Mouse (Mus musculus) CH12.LX (cell line): Measurements from ENCODE around the gene Spag7. TPM values are rescaled to one million over a fixed set of nuclear protein-coding genes. Genes with fewer than 3 reads are reported as not detected.

Experiments used
- DNase-seq: peaks from one replicate; pipeline ENCODE4 v3.0.0-alpha.2; 2013; ENCODE audit errors: extremely low read depth
- H3K27ac ChIP-seq: 2 replicates; pipeline ENCODE4 v1.5.1; 2012; ENCODE audit warnings: low read depth, mild to moderate bottlenecking, control low read depth, moderate library complexity; ENCODE audit not compliant: insufficient read depth
- H3K27me3 ChIP-seq: replicated peaks from 2 replicates; pipeline ENCODE3; 2012; ENCODE audit warnings: inconsistent platforms
- H3K36me3 ChIP-seq, 2 experiments: replicated peaks in 1 of 2; 2 replicates each; pipeline versions ENCODE3 to v1.6.1; 2012; ENCODE audit warnings: inconsistent platforms in 1 of 2, low read length in 1 of 2, mild to moderate bottlenecking in 1 of 2, mixed read lengths in 1 of 2, moderate library complexity in 1 of 2; ENCODE audit not compliant: control insufficient read depth in 1 of 2, insufficient read depth in 1 of 2
- H3K4me1 ChIP-seq, 2 experiments: 2 replicates each; pipeline ENCODE4 v1.6.1; 2012; ENCODE audit warnings: inconsistent platforms in 1 of 2, moderate library complexity in 1 of 2; ENCODE audit not compliant: insufficient read depth in 2 of 2, control insufficient read depth in 1 of 2
- H3K4me2 ChIP-seq: 2 replicates; pipeline ENCODE4 v1.6.1; 2012; ENCODE audit warnings: low read depth, mild to moderate bottlenecking, control low read depth; ENCODE audit not compliant: poor library complexity, insufficient read depth, severe bottlenecking
- H3K4me3 ChIP-seq, 3 experiments: fragments of 150-350 bp in 1 of 3; sonication (generic) in 1 of 3; replicated peaks in 1 of 3; 2 replicates each; pipeline versions ENCODE3 to v1.5.1; 2011 to 2012; ENCODE audit warnings: low read depth in 2 of 3, low read length in 2 of 3, mild to moderate bottlenecking in 2 of 3, moderate library complexity in 2 of 3, control low read depth in 1 of 3, improper control_type of control experiment in 1 of 3, inconsistent platforms in 1 of 3, mixed read lengths in 1 of 3; ENCODE audit not compliant: poor library complexity in 1 of 3
- H3K79me2 ChIP-seq: replicated peaks from 2 replicates; pipeline ENCODE4 v1.6.1; 2012; ENCODE audit warnings: mild to moderate bottlenecking, moderate library complexity; ENCODE audit not compliant: control insufficient read depth, poor library complexity, insufficient read depth, severe bottlenecking; ENCODE audit errors: extremely low read depth
- H3K9ac ChIP-seq: 2 replicates; pipeline ENCODE4 v1.6.1; 2012; ENCODE audit warnings: low read depth, mild to moderate bottlenecking, control low read depth, moderate library complexity; ENCODE audit not compliant: insufficient read depth
- H3K9me3 ChIP-seq: replicated peaks from 2 replicates; pipeline ENCODE3; 2012; ENCODE audit warnings: low read length, inconsistent platforms, mixed read lengths
- CHD1 ChIP-seq: IDR thresholded peaks from 2 replicates; pipeline ENCODE4 v1.6.1; 2012; ENCODE audit warnings: low read depth, low read length, improper control_type of control experiment, inconsistent platforms
- CTCF ChIP-seq, 2 experiments: IDR thresholded peaks in 1 of 2; conservative IDR thresholded peaks in 1 of 2; 2 replicates each; pipeline ENCODE4 v1.5.1; 2011 to 2012; ENCODE audit warnings: low read depth in 2 of 2, low read length in 2 of 2, improper control_type of control experiment in 1 of 2, inconsistent platforms in 1 of 2, mild to moderate bottlenecking in 1 of 2, moderate library complexity in 1 of 2
- E2F4 ChIP-seq: IDR thresholded peaks from 2 replicates; pipeline ENCODE4 v1.6.1; 2011; ENCODE audit warnings: low read depth, low read length, improper control_type of control experiment; ENCODE audit not compliant: insufficient replicate concordance
- ELF1 ChIP-seq: IDR thresholded peaks from 2 replicates; pipeline ENCODE4 v1.6.1; 2014; ENCODE audit warnings: low read depth, mild to moderate bottlenecking, inconsistent platforms, low read length, improper control_type of control experiment
- EP300 ChIP-seq: IDR thresholded peaks from 2 replicates; pipeline ENCODE4 v1.6.1; 2011; ENCODE audit warnings: low read length, improper control_type of control experiment
- ETS1 ChIP-seq: conservative IDR thresholded peaks from 2 replicates; pipeline ENCODE4 v1.6.1; 2012; ENCODE audit warnings: low read depth, mild to moderate bottlenecking, inconsistent platforms, low read length, improper control_type of control experiment, moderate library complexity
- GABPA ChIP-seq: IDR thresholded peaks from 2 replicates; pipeline ENCODE4 v1.6.1; 2012; ENCODE audit warnings: low read depth, low read length, improper control_type of control experiment, inconsistent platforms; ENCODE audit not compliant: insufficient replicate concordance
- IRF4 ChIP-seq: IDR thresholded peaks from 2 replicates; pipeline ENCODE4 v1.6.1; 2014; ENCODE audit warnings: low read depth, mild to moderate bottlenecking, inconsistent platforms, low read length, improper control_type of control experiment
- JUN ChIP-seq: IDR thresholded peaks from 2 replicates; pipeline ENCODE4 v1.6.1; 2011; ENCODE audit warnings: low read depth, mild to moderate bottlenecking, low read length, improper control_type of control experiment, moderate library complexity; ENCODE audit not compliant: insufficient read depth
- MAZ ChIP-seq: IDR thresholded peaks from 2 replicates; pipeline ENCODE4 v1.6.1; 2012; ENCODE audit warnings: low read depth, mild to moderate bottlenecking, inconsistent platforms, low read length, improper control_type of control experiment, moderate library complexity
- MEF2A ChIP-seq: IDR thresholded peaks from 2 replicates; pipeline ENCODE4 v1.6.1; 2014; ENCODE audit warnings: low read depth, mild to moderate bottlenecking, inconsistent platforms, low read length, improper control_type of control experiment, borderline replicate concordance
- MYC ChIP-seq: IDR thresholded peaks from 2 replicates; pipeline ENCODE4 v1.6.1; 2011; ENCODE audit warnings: low read depth, mild to moderate bottlenecking, improper control_type of control experiment, low read length
- NELFE ChIP-seq: IDR thresholded peaks from 2 replicates; pipeline ENCODE4 v1.6.1; 2011; ENCODE audit warnings: low read depth, low read length, improper control_type of control experiment
- POLR2A ChIP-seq: IDR thresholded peaks from 2 replicates; pipeline ENCODE4 v1.6.1; 2011; ENCODE audit warnings: low read depth, mild to moderate bottlenecking, improper control_type of control experiment, low read length
- TBP ChIP-seq: conservative IDR thresholded peaks from 2 replicates; pipeline ENCODE4 v1.6.1; 2011; ENCODE audit warnings: low read depth, low read length, improper control_type of control experiment
- TCF12 ChIP-seq: IDR thresholded peaks from 2 replicates; pipeline ENCODE4 v1.6.1; 2014; ENCODE audit warnings: low read depth, mild to moderate bottlenecking, inconsistent platforms, low read length, improper control_type of control experiment
- UBTF ChIP-seq: IDR thresholded peaks from 2 replicates; pipeline ENCODE4 v1.6.1; 2012; ENCODE audit warnings: low read depth, mild to moderate bottlenecking, inconsistent platforms, low read length, improper control_type of control experiment, moderate library complexity
- ZNF384 ChIP-seq: IDR thresholded peaks from 2 replicates; pipeline ENCODE4 v1.6.1; 2012; ENCODE audit warnings: low read depth, low read length, improper control_type of control experiment, inconsistent platforms
- dilution Hi-C: fragments of 300-500 bp; cut with MboI; formaldehyde crosslinking; loops from 2 replicates; pipeline ENCODE4 v1.14.3; 2020; ENCODE audit warnings: low sequenced_read_pairs; ENCODE audit not compliant: extremely low pct_unique_long_range_greater_than_20kb, extremely low pct_ligation_motif_present
- in situ Hi-C: fragments of 300-500 bp; cut with MboI; formaldehyde crosslinking; loops from 3 replicates; pipeline ENCODE4 v1.14.3; 2019; ENCODE audit warnings: low sequenced_read_pairs, low pct_ligation_motif_present, low pct_unique_long_range_greater_than_20kb, mixed read lengths
- polyA plus RNA-seq: library from polyadenylated mRNA; unstranded; fragments of >175 nt; gene quantifications from 2 replicates; pipeline ENCODE4 v1.2.1, GENCODE M21; 2012; ENCODE audit warnings: low read depth; ENCODE audit not compliant: insufficient read length
- total RNA-seq, 2 experiments: library from RNA; depleted of rRNA; stranded (reverse); fragments of 300-350 nt in 1 of 2; fragments of >200 nt in 1 of 2; gene quantifications; 2 replicates each; pipeline ENCODE4 v1.2.3; 2012 to 2014

Gene Spag7
- total and polyA plus RNA-seq, 3 experiments, result 93.5 to 120 (median 105) TPM

DNA sequence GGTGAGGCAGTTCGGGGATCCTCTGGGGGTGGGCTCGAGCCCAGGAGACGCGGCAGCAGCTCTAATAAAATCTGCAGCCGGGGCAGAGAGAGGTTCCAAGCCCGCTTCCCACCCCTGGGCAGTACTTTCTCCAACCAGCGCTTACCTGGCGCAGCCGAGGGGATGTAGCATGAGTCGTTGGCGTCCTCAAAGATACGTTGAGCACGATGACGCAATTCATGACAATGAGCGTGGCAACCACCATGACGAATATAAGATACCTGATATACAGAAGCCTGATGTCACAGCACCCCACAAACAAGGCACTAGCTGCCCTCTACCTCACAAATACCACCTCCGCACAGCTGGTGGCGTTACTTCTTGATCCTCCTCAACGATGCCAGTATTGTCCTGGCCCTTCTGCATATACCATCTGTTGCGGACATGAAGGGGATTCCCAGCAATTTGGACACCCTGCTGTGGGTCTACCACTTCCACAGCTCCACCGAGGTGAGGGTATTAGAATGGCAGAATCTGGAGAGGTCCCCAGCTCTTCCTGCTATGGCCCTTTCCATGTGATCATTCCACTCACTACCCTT is 53.6 kb downstream of the Spag7 start, which contains the start of gene 4930544D05Rik:
Gene 4930544D05Rik (plus strand): TSS at position 333 of the 578 bp plus-strand sequence.
- in situ Hi-C loops (loop anchor here (5.0 to 25.0 kb wide), 2 partner anchors 203 to 378 kb away; partner anchors contain the start of genes 0610010K14Rik, Bcl6b, Gm21988 and Pelp1), dilution Hi-C loops (no loop called here)
- no peaks in the 10 kb centered on the region for H3K9me3 ChIP-seq
- H3K27ac ChIP-seq, result no peak within 1 kb of the TSS
- DNase-seq, result no peak
- H3K4me1 ChIP-seq, result peaks cover 0 to 20% of the 10 kb centered on the region in 2 experiments; a peak in 2 of 4 replicates
- no peaks in the 10 kb centered on the region for H3K27me3 ChIP-seq
- no peak within 1 kb of the TSS for H3K9ac ChIP-seq
- H3K36me3 ChIP-seq, result peaks cover 21 to 56% of the 10 kb centered on the region in 2 experiments
- peak within 1 kb of the TSS in 2 of 3 experiments; percentile 26 to 36 for H3K4me3 ChIP-seq
- TF ChIP-seq CTCF (conservative IDR thresholded peaks at IDR 0.05 in 1 of 2, IDR thresholded peaks at IDR 0.05 in 1 of 2; ENCODE audit: low read depth in 2 of 2, low read length in 2 of 2) (no peak), ZNF384 (no peak), GABPA (no peak), MAZ (no peak), E2F4 (no peak), TBP (no peak), TCF12 (no peak)
- 0 out of 2 replicates have a peak within 1 kb of the TSS, but pooled peaks have one; percentile 23 for H3K4me2 ChIP-seq
- H3K79me2 ChIP-seq, result no peaks in the 10 kb centered on the region

DNA sequence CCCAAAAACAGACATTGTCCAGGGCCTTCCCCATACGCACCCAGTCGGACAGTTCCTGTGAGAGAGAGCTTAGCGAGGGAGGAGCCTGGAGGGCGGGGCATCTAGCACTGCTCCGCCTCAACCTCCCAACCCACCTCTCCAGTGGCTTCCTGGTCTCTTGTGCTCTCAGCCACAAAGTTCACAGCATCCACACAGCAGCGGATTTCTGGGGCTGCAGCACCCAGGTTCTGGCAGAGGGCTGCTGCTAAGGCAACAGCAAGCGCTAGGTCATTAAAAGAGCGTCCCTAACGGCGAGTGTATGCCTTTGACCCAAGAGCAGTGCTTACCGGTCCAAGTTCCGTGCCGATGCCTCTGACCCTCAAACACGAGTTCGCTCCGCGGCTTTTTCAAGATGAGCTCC is 54.1 kb downstream of the Spag7 start:
- peak; percentile 46 for DNase-seq
- TF ChIP-seq IRF4, result no peak
- peak; percentile 58 for TF ChIP-seq POLR2A
- TF ChIP-seq MYC, result no peak
- TF ChIP-seq EP300, result no peak
- TF ChIP-seq CHD1, result no peak
- no peak for TF ChIP-seq TBP
- no peak for TF ChIP-seq NELFE
- no peak for TF ChIP-seq ETS1
- TF ChIP-seq MAZ, result no peak
- TF ChIP-seq ELF1, result peak; percentile 58; the same call in 1 of the 2 replicates
- no peak for TF ChIP-seq JUN
- no peak for TF ChIP-seq ZNF384
- no peak for TF ChIP-seq CTCF (conservative IDR thresholded peaks at IDR 0.05 in 1 of 2, IDR thresholded peaks at IDR 0.05 in 1 of 2; ENCODE audit: low read depth in 2 of 2, low read length in 2 of 2)
- no peak for TF ChIP-seq UBTF
- no peak for TF ChIP-seq MEF2A
- Histone ChIP-seq H3K27me3 (no peaks in the 10 kb centered on the region), H3K9me3 (no peaks in the 10 kb centered on the region), H3K4me1 (peaks cover 0 to 20% of the 10 kb centered on the region in 2 experiments; a peak in 2 of 4 replicates), H3K27ac (no peak overlapping the region), H3K79me2 (no peaks in the 10 kb centered on the region), H3K4me3 (peak overlapping the region in 2 of 3 experiments; percentile 26 to 36), H3K9ac (no peak overlapping the region), H3K4me2 (no peak overlapping the region), H3K36me3 (peaks cover 25 to 62% of the 10 kb centered on the region in 2 experiments)
- in situ Hi-C loops (loop anchor here (5.0 to 25.0 kb wide), 2 partner anchors 203 to 378 kb away; partner anchors contain the start of genes 0610010K14Rik, Bcl6b, Gm21988 and Pelp1), dilution Hi-C loops (no loop called here)

Other genes with a start within 250 kb of the Spag7 start
Only the 20 nearest of the 24 such genes appear.
- gene Tm4sf5, start 164.2 kb downstream of the Spag7 start, total RNA-seq (2012; rRNA removed), result 3.6 and 5.5 TPM in 2 replicates
- gene Tm4sf5, start 164.2 kb downstream of the Spag7 start, total RNA-seq (2014; rRNA removed), result 8.8 and 11.7 TPM in 2 replicates
- gene Tm4sf5, start 164.2 kb downstream of the Spag7 start, polyA plus RNA-seq, result 24.5 and 32.5 TPM in 2 replicates
- 0.21 TPM in 1 of 2 replicates, not detected in the other for gene Vmo1, start 154.8 kb downstream of the Spag7 start, total RNA-seq (2012; rRNA removed)
- 0.70 TPM in 1 of 2 replicates, not detected in the other for gene Vmo1, start 154.8 kb downstream of the Spag7 start, total RNA-seq (2014; rRNA removed)
- gene Vmo1, start 154.8 kb downstream of the Spag7 start, polyA plus RNA-seq, result 0.36 and 0.63 TPM in 2 replicates
- not detected in 2 replicates for gene Gltpd2, start 150.2 kb downstream of the Spag7 start, total RNA-seq (2012; rRNA removed)
- not detected in 2 replicates for gene Gltpd2, start 150.2 kb downstream of the Spag7 start, total RNA-seq (2014; rRNA removed)
- gene Gltpd2, start 150.2 kb downstream of the Spag7 start, polyA plus RNA-seq, result 0.19 TPM in 1 of 2 replicates, not detected in the other
- 921 and 922 TPM in 2 replicates for gene Psmb6, start 144.0 kb downstream of the Spag7 start, total RNA-seq (2012; rRNA removed)
- 749 and 831 TPM in 2 replicates for gene Psmb6, start 144.0 kb downstream of the Spag7 start, total RNA-seq (2014; rRNA removed)
- 779 and 831 TPM in 2 replicates for gene Psmb6, start 144.0 kb downstream of the Spag7 start, polyA plus RNA-seq
- not detected in 2 replicates for gene Gm40193, start 136.5 kb downstream of the Spag7 start, total RNA-seq (2012; rRNA removed)
- not detected in 2 replicates for gene Gm40193, start 136.5 kb downstream of the Spag7 start, total RNA-seq (2014; rRNA removed)
- gene Gm40193, start 136.5 kb downstream of the Spag7 start, polyA plus RNA-seq, result not detected in 2 replicates
- 4.0 and 4.8 TPM in 2 replicates for gene Pld2, start 129.4 kb downstream of the Spag7 start, total RNA-seq (2012; rRNA removed)
- gene Pld2, start 129.4 kb downstream of the Spag7 start, total RNA-seq (2014; rRNA removed), result 3.1 and 3.4 TPM in 2 replicates
- gene Pld2, start 129.4 kb downstream of the Spag7 start, polyA plus RNA-seq, result 6.6 and 6.7 TPM in 2 replicates
- 24.3 and 31.2 TPM in 2 replicates for gene Mink1, start 106.5 kb downstream of the Spag7 start, total RNA-seq (2012; rRNA removed)
- gene Mink1, start 106.5 kb downstream of the Spag7 start, total RNA-seq (2014; rRNA removed), result 11.6 and 15.0 TPM in 2 replicates
- gene Mink1, start 106.5 kb downstream of the Spag7 start, polyA plus RNA-seq, result 79.8 and 82.8 TPM in 2 replicates
- 0.17 TPM in 1 of 2 replicates, not detected in the other for gene 4930544D05Rik, start 53.6 kb downstream of the Spag7 start, total RNA-seq (2012; rRNA removed)
- gene 4930544D05Rik, start 53.6 kb downstream of the Spag7 start, total RNA-seq (2014; rRNA removed), result not detected in 2 replicates
- not detected in 2 replicates for gene 4930544D05Rik, start 53.6 kb downstream of the Spag7 start, polyA plus RNA-seq
- not detected in 2 replicates for gene Chrne, start 50.2 kb downstream of the Spag7 start, total RNA-seq (2012; rRNA removed)
- gene Chrne, start 50.2 kb downstream of the Spag7 start, total RNA-seq (2014; rRNA removed), result not detected in 2 replicates
- gene Chrne, start 50.2 kb downstream of the Spag7 start, polyA plus RNA-seq, result not detected in 2 replicates
- gene Gp1ba, start 30.3 kb downstream of the Spag7 start, total RNA-seq (2012; rRNA removed), result 0.25 TPM in 2 replicates
- gene Gp1ba, start 30.3 kb downstream of the Spag7 start, total RNA-seq (2014; rRNA removed), result not detected in 2 replicates
- 0.84 and 1.1 TPM in 2 replicates for gene Gp1ba, start 30.3 kb downstream of the Spag7 start, polyA plus RNA-seq
- 23.5 and 24.0 TPM in 2 replicates for gene Rnf167, start 22.2 kb downstream of the Spag7 start, total RNA-seq (2012; rRNA removed)
- 24.1 and 25.5 TPM in 2 replicates for gene Rnf167, start 22.2 kb downstream of the Spag7 start, total RNA-seq (2014; rRNA removed)
- 28.0 and 31.7 TPM in 2 replicates for gene Rnf167, start 22.2 kb downstream of the Spag7 start, polyA plus RNA-seq
- gene Slc25a11, start 21.9 kb downstream of the Spag7 start, total RNA-seq (2012; rRNA removed), result 96.9 and 99.0 TPM in 2 replicates
- gene Slc25a11, start 21.9 kb downstream of the Spag7 start, total RNA-seq (2014; rRNA removed), result 121 and 135 TPM in 2 replicates
- gene Slc25a11, start 21.9 kb downstream of the Spag7 start, polyA plus RNA-seq, result 127 and 132 TPM in 2 replicates
- gene Pfn1, start 14.8 kb downstream of the Spag7 start, total RNA-seq (2012; rRNA removed), result 1,045 and 1,143 TPM in 2 replicates
- 799 and 844 TPM in 2 replicates for gene Pfn1, start 14.8 kb downstream of the Spag7 start, total RNA-seq (2014; rRNA removed)
- gene Pfn1, start 14.8 kb downstream of the Spag7 start, polyA plus RNA-seq, result 2,575 and 2,624 TPM in 2 replicates
- 11.0 and 11.2 TPM in 2 replicates for gene Eno3, start 12.2 kb downstream of the Spag7 start, total RNA-seq (2012; rRNA removed)
- 22.9 and 23.0 TPM in 2 replicates for gene Eno3, start 12.2 kb downstream of the Spag7 start, total RNA-seq (2014; rRNA removed)
- 26.4 and 27.5 TPM in 2 replicates for gene Eno3, start 12.2 kb downstream of the Spag7 start, polyA plus RNA-seq
- 4.0 and 4.9 TPM in 2 replicates for gene Camta2, start 18.7 kb upstream of the Spag7 start, total RNA-seq (2012; rRNA removed)
- gene Camta2, start 18.7 kb upstream of the Spag7 start, total RNA-seq (2014; rRNA removed), result 0.70 and 1.0 TPM in 2 replicates
- gene Camta2, start 18.7 kb upstream of the Spag7 start, polyA plus RNA-seq, result 13.3 and 17.0 TPM in 2 replicates
- 1.3 and 1.7 TPM in 2 replicates for gene Inca1, start 30.7 kb upstream of the Spag7 start, total RNA-seq (2012; rRNA removed)
- gene Inca1, start 30.7 kb upstream of the Spag7 start, total RNA-seq (2014; rRNA removed), result 1.9 and 3.4 TPM in 2 replicates
- 3.8 and 4.4 TPM in 2 replicates for gene Inca1, start 30.7 kb upstream of the Spag7 start, polyA plus RNA-seq
- gene Kif1c, start 31.1 kb upstream of the Spag7 start, total RNA-seq (2012; rRNA removed), result 36.9 and 38.0 TPM in 2 replicates
- 11.0 and 11.6 TPM in 2 replicates for gene Kif1c, start 31.1 kb upstream of the Spag7 start, total RNA-seq (2014; rRNA removed)
- 31.7 and 32.3 TPM in 2 replicates for gene Kif1c, start 31.1 kb upstream of the Spag7 start, polyA plus RNA-seq
- 3.1 and 3.5 TPM in 2 replicates for gene Zfp3, start 94.8 kb upstream of the Spag7 start, total RNA-seq (2012; rRNA removed)
- 1.7 and 1.9 TPM in 2 replicates for gene Zfp3, start 94.8 kb upstream of the Spag7 start, total RNA-seq (2014; rRNA removed)
- 2.0 and 2.5 TPM in 2 replicates for gene Zfp3, start 94.8 kb upstream of the Spag7 start, polyA plus RNA-seq
- 0.17 and 0.30 TPM in 2 replicates for gene Scimp, start 143.2 kb upstream of the Spag7 start, total RNA-seq (2012; rRNA removed)
- gene Scimp, start 143.2 kb upstream of the Spag7 start, total RNA-seq (2014; rRNA removed), result 0.21 and 1.2 TPM in 2 replicates
- gene Scimp, start 143.2 kb upstream of the Spag7 start, polyA plus RNA-seq, result 0.53 and 0.79 TPM in 2 replicates
- 22.3 and 23.8 TPM in 2 replicates for gene Rabep1, start 175.4 kb upstream of the Spag7 start, total RNA-seq (2012; rRNA removed)
- gene Rabep1, start 175.4 kb upstream of the Spag7 start, total RNA-seq (2014; rRNA removed), result 26.1 and 33.4 TPM in 2 replicates
- gene Rabep1, start 175.4 kb upstream of the Spag7 start, polyA plus RNA-seq, result 28.3 and 34.7 TPM in 2 replicates